Mouse (Mus musculus): ENCODE measurements around the gene Snf8. TPM values are rescaled to one million over a fixed set of nuclear protein-coding genes. Genes with fewer than 3 reads are reported as not detected.

Snf8 gene
- total and polyA plus RNA-seq, 3 experiments, result 70.8 to 199 (median 113) TPM

Other genes with a start within 250 kb of the Snf8 start
- 0.46 and 1.3 TPM in 2 replicates for gene Phospho1, start 210.4 kb upstream of the Snf8 start, total RNA-seq (2012; rRNA removed)
- gene Phospho1, start 210.4 kb upstream of the Snf8 start, total RNA-seq (2014; rRNA removed), result not detected in 2 replicates
- 0.97 and 6.0 TPM in 2 replicates for gene Phospho1, start 210.4 kb upstream of the Snf8 start, polyA plus RNA-seq (2012; ENCODE audit: insufficient read length, low read depth)
- gene Gngt2, start 197.7 kb upstream of the Snf8 start, total RNA-seq (2012; rRNA removed), result 133 and 143 TPM in 2 replicates
- 157 and 162 TPM in 2 replicates for gene Gngt2, start 197.7 kb upstream of the Snf8 start, total RNA-seq (2014; rRNA removed)
- gene Gngt2, start 197.7 kb upstream of the Snf8 start, polyA plus RNA-seq (2012; ENCODE audit: insufficient read length, low read depth), result 136 and 140 TPM in 2 replicates
- gene Abi3, start 192.4 kb upstream of the Snf8 start, total RNA-seq (2012; rRNA removed), result 31.4 and 33.5 TPM in 2 replicates
- 24.4 and 25.9 TPM in 2 replicates for gene Abi3, start 192.4 kb upstream of the Snf8 start, total RNA-seq (2014; rRNA removed)
- gene Abi3, start 192.4 kb upstream of the Snf8 start, polyA plus RNA-seq (2012; ENCODE audit: insufficient read length, low read depth), result 54.9 and 74.5 TPM in 2 replicates
- 0.25 and 0.34 TPM in 2 replicates for gene B4galnt2, start 120.0 kb upstream of the Snf8 start, total RNA-seq (2012; rRNA removed)
- gene B4galnt2, start 120.0 kb upstream of the Snf8 start, total RNA-seq (2014; rRNA removed), result 0.42 and 0.53 TPM in 2 replicates
- 1.9 and 2.0 TPM in 2 replicates for gene B4galnt2, start 120.0 kb upstream of the Snf8 start, polyA plus RNA-seq (2012; ENCODE audit: insufficient read length, low read depth)
- under 0.01 TPM in 1 of 2 replicates, not detected in the other for gene Igf2bp1, start 28.9 kb upstream of the Snf8 start, total RNA-seq (2012; rRNA removed)
- gene Igf2bp1, start 28.9 kb upstream of the Snf8 start, total RNA-seq (2014; rRNA removed), result not detected in 2 replicates
- not detected in 2 replicates for gene Igf2bp1, start 28.9 kb upstream of the Snf8 start, polyA plus RNA-seq (2012; ENCODE audit: insufficient read length, low read depth)
- gene Gip, start 10.3 kb upstream of the Snf8 start, total RNA-seq (2012; rRNA removed), result not detected in 2 replicates
- gene Gip, start 10.3 kb upstream of the Snf8 start, total RNA-seq (2014; rRNA removed), result not detected in 2 replicates
- not detected in 2 replicates for gene Gip, start 10.3 kb upstream of the Snf8 start, polyA plus RNA-seq (2012; ENCODE audit: insufficient read length, low read depth)
- gene Ube2z, start 30.5 kb downstream of the Snf8 start, total RNA-seq (2012; rRNA removed), result 51.3 and 60.4 TPM in 2 replicates
- 62.1 and 64.2 TPM in 2 replicates for gene Ube2z, start 30.5 kb downstream of the Snf8 start, total RNA-seq (2014; rRNA removed)
- 66.0 and 67.8 TPM in 2 replicates for gene Ube2z, start 30.5 kb downstream of the Snf8 start, polyA plus RNA-seq (2012; ENCODE audit: insufficient read length, low read depth)
- 851 and 995 TPM in 2 replicates for gene Atp5g1, start 40.8 kb downstream of the Snf8 start, total RNA-seq (2012; rRNA removed)
- gene Atp5g1, start 40.8 kb downstream of the Snf8 start, total RNA-seq (2014; rRNA removed), result 669 and 778 TPM in 2 replicates
- gene Atp5g1, start 40.8 kb downstream of the Snf8 start, polyA plus RNA-seq (2012; ENCODE audit: insufficient read length, low read depth), result 788 and 969 TPM in 2 replicates
- not detected in 2 replicates for gene Calcoco2, start 77.1 kb downstream of the Snf8 start, total RNA-seq (2012; rRNA removed)
- gene Calcoco2, start 77.1 kb downstream of the Snf8 start, total RNA-seq (2014; rRNA removed), result not detected in 2 replicates
- not detected in 2 replicates for gene Calcoco2, start 77.1 kb downstream of the Snf8 start, polyA plus RNA-seq (2012; ENCODE audit: insufficient read length, low read depth)
- not detected in 2 replicates for gene Ttll6, start 98.9 kb downstream of the Snf8 start, total RNA-seq (2012; rRNA removed)
- gene Ttll6, start 98.9 kb downstream of the Snf8 start, total RNA-seq (2014; rRNA removed), result not detected in 2 replicates
- 0.09 TPM in 1 of 2 replicates, not detected in the other for gene Ttll6, start 98.9 kb downstream of the Snf8 start, polyA plus RNA-seq (2012; ENCODE audit: insufficient read length, low read depth)
- gene Hoxb13, start 159.4 kb downstream of the Snf8 start, total RNA-seq (2012; rRNA removed), result 0.08 TPM in 2 replicates
- gene Hoxb13, start 159.4 kb downstream of the Snf8 start, total RNA-seq (2014; rRNA removed), result not detected in 2 replicates
- gene Hoxb13, start 159.4 kb downstream of the Snf8 start, polyA plus RNA-seq (2012; ENCODE audit: insufficient read length, low read depth), result 0.15 TPM in 1 of 2 replicates, not detected in the other
- gene Hoxb9, start 236.6 kb downstream of the Snf8 start, total RNA-seq (2012; rRNA removed), result not detected in 2 replicates
- not detected in 2 replicates for gene Hoxb9, start 236.6 kb downstream of the Snf8 start, total RNA-seq (2014; rRNA removed)
- not detected in 2 replicates for gene Hoxb9, start 236.6 kb downstream of the Snf8 start, polyA plus RNA-seq (2012; ENCODE audit: insufficient read length, low read depth)
- not detected in 2 replicates for gene Hoxb8, start 247.0 kb downstream of the Snf8 start, total RNA-seq (2012; rRNA removed)
- gene Hoxb8, start 247.0 kb downstream of the Snf8 start, total RNA-seq (2014; rRNA removed), result not detected in 2 replicates
- not detected in 2 replicates for gene Hoxb8, start 247.0 kb downstream of the Snf8 start, polyA plus RNA-seq (2012; ENCODE audit: insufficient read length, low read depth)